Mouse (Mus musculus) telencephalon, adult 2 months (tissue): Measurements from ENCODE around the gene Fam171a1.
"Not testable (repeated sequence)": the region's sequence is repeated elsewhere in the genome, so short reads cannot be mapped to it uniquely, and the experiment has no call there.

Source experiments
- DNase-seq: peaks from one replicate; pipeline ENCODE4 v3.0.0-alpha.2; 2011; ENCODE audit warnings: low read depth, low spot score

The Fam171a1 gene

DNA sequence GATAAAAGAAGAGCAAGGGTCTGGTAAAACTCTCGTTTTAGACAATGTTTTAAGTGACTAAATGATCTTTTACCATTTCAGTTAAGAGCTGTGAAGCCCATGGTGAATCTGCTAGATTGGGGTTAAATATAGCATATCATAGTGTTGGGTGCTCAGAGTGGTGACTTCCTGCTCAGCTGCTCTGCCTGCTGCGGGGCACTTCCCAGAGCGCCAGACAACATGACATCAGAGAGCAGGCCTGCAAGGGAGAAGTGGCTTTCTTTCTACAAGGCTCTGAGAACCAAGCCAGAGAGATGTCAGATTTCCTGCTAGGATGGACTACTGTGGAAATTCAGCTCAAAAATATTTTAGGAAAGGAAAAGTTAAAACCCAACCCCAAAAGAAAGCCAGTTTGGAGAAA lies 57.8 kb downstream of the Fam171a1 start:
- DNase-seq: no peak

DNA sequence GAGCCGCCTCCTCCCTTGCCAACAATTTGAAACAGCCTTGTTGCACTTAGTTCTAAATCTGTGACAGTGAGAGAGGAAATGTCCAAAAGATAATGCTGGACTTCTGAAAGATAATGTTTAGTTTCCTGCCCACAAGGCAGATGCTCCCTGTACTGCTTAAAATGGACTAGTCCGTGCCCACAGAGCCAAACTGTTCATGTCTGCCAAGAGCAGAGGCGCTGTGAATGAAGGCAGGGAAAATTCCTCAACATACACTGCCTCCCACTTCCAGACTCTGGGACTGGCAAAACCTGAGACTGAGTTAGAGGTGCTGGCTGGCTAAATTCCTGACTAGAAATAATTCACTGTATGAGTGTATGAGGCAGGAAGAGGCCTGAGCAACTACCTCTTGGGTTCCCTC lies 58.6 kb downstream of the Fam171a1 start:
- DNase-seq: peak; percentile 97

DNA sequence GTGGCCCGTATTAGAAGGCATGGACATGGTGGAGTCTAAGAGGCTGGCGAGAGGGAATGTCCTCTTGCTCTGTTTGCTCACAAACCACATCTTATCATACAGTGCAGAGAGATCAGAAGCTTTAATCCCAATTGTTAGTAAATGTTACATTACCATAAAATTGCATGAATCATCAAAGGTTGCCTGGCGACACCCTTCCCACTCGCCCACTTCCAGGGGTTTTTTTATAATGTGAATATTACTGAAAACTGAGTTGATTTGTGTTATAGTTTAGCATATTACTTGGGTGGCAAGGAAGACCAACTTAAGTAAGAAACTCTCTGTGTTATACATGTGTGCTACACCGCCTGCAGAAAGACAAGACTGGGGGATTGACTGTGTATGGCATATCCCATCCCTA lies 60.9 kb downstream of the Fam171a1 start:
- DNase-seq: no peak

DNA sequence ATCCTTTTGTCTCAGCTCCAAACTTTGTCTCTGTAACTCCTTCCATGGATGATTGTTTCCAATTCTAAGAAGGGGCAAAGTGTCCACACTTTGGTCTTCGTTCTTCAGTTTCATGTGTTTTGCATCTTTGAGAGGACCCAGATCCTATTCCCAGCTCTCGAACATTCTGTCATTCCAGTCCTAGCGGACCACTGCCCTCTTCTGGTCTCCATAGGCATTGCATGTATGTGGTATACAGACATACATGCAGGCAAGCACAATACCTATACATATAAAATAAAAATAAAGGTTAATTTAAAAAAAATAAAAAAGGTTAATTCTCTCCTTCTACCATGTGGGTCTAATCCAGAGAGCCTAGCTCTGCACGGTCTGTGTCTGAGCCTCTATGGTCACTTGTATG lies 62.0 kb downstream of the Fam171a1 start:
- DNase-seq: not testable (repeated sequence)

DNA sequence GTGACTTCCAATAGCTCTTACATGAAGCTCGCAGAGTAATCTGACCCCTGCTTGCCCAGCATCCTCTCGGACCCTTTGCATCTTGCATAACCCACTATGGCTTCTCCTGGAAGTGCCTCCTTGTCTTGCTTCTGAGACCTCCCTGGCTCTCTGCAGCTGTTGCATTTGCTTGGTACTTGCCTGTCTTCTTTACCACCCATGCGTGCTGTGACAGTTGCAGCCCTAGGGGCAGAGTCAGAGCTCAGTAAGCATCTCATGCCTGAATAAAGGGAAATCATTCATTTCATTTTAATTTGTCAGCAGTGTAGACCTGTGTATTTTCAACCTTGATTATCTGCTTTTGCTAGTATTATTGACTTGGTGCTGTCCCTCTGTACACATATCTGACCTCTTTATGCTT lies 62.7 kb downstream of the Fam171a1 start:
- no peak for DNase-seq

DNA sequence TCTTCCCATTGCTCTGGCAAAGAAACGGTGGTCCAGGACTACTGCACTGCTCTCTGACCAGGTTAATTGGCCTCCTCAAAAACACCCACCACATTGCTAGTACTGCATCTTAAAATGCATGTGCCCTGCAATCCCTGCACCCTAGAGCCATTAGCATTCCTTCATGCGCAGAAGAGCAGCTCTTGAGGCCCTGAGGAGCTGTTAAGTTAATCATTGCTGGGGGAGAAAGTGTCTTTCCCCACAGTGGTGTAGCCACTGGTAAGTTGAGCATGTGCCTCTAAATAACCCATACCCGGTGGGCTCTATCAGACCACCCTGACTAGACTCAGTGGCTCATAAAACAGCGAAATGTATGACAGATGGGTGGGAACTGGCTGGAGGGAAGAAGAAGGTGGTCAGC lies 66.5 kb downstream of the Fam171a1 start:
- no peak for DNase-seq

DNA sequence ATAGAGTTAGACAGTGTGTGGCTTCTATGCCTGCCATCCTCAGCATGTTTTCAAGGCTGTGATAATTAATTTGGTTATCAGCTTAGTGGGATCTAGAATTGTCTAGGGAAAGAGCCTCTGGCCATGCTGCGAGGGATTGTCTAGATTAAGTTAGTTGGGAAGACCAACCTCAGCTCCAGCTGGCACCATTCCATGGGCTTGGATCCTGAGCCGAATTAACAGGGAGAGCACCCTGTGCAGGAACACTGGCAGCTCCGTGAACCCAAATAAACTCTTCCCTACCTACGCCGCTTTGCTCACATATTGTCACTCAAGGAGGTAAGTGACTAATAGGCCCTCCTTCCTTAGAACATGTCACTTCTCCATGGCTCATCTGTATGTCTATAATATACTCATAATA lies 69.6 kb downstream of the Fam171a1 start:
- no peak for DNase-seq

DNA sequence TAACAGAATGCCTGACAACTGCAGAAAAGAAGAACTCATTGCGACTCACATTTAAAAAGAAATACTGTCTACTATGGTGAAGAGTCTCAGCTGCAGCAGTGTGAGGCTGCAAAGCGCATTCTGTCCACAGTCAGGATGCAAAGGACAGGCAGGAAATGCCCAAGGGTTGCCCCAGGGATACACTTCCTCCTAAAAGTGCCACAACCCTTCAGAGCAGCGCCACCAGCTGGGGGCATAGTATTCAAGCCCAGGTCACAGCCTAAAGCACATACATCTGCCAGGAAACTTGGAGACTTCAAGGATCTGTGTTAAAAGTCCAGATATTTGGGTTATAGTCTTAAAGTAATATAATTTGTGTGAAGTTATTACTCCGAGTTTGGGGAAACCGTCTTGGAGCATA lies 71.3 kb downstream of the Fam171a1 start:
- DNase-seq: no peak

DNA sequence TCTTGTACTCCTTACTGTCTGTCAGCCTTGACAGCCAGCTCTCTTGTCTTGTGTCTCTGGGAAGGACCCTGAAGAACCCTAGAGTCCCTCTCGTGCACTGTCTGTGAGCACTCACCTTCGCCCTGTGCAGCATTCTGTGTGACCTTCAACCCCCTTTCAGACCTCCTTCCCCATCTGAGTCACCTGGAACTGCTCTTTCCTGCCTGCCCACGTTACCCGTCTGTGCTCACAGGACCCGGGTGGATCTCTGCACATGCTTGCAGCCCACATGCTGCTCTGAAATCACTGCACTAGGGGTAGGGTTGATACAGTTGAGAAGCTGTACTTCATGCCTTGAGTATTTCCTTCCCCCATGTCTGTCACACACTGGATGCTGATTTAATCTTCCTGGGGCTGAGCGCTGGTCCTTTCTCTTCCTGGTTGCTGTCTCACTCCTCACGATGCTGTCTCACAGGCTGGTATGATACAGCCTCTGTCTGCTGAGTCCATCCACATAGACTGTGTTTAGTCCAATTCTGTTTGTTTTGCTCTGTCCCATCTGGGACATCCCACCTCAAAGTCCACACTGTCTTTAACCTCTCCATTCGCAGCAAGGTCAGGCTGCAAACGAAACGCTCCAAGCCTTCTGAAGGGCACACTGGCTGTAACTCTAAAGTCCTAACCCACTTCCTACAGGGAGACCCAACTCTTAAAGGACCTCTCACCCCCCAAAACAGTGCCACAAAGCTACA lies 74.9 kb downstream of the Fam171a1 start:
- DNase-seq: no peak

DNA sequence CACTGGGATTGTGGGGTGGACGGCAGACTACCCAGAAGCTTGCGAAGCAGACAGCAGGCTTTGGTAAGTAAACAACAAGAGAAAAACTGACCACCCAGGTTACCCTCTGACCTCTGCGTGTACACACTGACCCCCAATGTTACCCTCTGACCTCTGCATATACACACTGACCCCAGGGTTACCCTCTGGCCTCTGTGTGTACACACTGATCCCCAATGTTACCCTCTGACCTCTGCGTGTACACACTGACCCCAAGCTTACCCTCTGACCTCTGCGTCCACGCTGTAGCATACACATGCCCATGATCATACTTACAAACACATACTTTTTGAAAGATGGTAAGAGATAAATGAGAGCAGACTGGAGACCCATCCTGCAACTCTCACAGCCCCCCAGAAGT lies 77.1 kb downstream of the Fam171a1 start:
- DNase-seq: no peak

DNA sequence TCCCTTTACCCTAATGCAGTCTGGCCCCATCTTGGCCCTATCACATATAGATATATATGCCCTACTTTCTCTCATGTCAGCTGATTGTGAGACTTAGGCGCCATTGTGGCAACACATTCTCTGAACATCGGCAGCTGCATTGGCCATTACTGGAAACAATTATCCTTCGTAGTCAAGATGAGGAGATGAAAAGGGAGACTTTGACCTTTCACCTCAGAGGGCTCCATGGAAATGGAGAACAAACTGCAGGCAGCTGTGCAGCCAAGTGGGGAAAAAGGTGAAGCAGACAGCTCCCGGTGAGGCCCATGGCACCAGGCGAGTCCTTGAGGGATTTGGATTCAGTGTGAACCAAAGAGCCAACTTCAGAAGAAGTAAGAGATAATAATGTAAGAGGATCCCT lies 81.5 kb downstream of the Fam171a1 start:
- no peak for DNase-seq

DNA sequence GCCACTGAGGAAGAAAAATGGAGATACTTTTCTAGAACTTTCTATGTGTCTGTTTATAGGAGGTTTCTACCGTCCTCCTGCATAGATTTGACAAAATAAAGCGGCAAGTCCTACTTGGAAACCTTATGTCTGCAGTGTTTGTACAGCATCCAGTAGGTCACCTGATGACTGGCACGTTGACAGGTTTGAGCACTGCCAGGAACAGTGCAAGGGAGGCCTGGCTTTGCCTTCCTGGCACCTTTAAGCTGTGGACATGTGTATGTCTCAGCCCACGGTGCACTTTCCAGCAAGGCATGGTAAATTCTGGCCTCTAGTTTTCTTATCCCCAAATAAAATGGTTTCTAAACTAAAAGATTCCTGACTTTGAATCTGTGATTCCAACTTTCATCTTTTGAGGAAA lies 86.4 kb downstream of the Fam171a1 start:
- no peak for DNase-seq

DNA sequence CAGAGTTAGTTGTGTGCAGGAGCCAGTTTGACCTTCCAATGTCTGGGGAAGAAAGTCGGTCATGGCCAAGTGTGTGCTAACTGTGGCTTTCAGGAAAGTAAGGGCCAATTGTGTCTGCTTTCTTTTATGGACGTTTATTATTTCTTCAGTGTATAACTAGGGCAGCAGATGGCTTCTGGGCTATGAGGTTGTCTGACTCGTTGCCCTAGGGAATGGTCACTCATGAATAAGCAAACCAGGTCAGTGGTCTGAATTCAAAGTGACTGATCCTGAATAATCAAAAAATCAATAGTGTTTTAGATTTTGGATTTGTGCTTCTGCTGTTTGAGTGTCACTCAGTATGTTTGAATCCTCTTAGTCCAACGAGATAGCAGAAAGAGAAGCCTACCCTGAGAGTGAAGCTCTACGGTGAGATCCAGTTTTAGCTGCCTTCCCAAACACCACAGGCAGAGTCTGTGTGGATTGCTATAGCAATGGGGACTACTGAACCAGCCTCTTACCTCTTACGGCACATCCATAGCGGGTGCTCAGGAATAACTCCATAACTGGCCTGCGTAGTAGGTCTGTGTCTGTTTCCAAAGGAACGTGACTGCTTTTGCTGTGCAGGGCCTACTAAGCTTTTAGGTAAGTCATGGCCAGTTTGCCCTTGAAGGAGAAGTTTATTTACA lies 93.1 kb downstream of the Fam171a1 start:
- no peak for DNase-seq

DNA sequence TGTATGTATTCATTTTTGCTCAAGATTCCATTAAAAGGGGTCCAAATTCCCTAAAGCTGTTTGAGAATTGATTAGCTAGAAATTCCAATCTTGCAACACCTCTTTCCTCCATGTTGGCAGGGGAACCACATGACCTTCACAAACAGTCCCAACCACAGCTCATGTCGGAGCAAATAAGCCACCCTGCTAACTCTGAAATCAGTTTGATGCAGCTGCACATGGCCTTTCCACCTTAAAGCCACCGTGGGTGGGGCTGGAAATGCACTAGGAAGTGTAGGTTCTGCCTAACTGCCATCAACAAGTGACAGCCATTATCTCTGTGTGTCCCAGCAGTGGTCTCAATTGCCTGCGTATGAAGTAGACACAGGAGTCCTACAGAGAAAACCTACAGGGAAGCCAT lies 101.5 kb downstream of the Fam171a1 start:
- DNase-seq: no peak

DNA sequence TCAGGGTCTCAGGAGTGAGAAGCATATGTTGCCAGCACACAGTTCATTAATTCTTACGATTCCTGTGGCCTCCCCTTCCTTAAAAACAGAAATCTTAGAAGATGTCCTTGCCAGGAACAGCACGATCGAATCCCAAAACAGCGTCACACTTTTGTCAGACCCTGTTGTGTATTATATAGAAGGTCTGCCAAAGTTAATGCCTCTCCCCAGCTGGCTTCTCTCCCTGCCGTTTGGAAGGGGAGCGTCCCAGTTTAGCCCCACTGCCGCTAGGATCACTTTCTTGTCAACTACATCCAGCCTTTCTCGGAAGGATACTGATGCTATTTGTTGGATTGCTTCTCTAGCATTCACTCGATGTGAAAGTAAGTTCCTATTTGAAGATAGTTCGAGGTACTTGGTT lies 102.6 kb downstream of the Fam171a1 start:
- DNase-seq: no peak

DNA sequence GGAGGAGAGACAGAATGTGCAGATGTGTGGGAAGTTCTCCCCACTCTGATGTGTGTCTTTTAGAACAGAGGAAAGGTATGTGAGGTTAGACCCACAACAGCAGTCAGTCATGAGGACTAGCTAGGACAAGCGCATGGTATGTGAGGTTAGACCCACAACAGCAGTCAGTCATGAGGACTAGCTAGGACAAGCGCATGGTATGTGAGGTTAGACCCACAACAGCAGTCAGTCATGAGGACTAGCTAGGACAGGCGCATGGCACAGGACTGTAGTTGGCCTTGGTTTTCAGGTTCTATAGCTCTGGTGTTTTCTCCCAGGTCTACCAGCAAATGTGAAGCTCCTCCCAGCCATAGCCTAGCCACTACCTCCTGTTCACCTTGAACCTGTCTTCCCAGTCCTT lies 103.6 kb downstream of the Fam171a1 start:
- not testable (repeated sequence) for DNase-seq

DNA sequence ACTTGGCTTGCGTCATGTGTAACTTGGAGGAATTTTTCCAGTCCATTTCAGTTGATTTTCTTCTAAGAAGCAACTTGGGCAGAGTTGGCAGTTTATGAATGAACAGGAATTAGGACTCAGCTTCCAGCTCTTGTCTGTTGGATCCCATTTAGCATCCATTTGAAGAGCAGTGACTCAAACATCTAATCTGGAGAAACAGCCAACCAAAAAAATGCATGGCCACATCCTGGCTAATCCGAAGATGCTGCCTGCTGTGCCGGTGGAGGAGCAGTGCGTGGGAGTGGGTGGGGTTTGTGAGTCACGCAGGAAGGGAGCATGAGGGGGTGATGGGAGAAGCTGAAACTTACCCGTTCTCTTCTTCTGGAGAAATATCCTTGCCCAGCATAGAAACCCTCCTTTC lies 104.2 kb downstream of the Fam171a1 start:
- peak; percentile 84 for DNase-seq

DNA sequence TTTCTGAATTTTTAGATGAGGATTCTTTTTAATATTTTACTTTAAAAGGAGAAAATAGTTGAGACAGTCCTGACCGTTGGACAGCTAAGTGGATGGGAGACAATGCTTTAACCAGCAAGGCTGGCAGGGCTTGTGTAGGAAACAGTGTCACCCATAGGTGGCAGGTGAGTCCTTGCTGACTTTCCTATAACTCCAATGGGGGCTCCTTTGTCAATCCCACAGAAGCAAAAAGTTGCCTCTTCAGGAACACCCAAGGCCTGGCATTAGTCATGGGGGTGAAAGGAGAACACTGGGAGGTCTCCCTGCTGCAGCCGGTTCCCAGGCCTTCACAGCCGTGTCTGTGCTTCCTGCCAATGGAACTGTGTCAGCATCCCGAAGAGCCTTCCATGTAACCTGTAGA lies 114.5 kb downstream of the Fam171a1 start:
- no peak for DNase-seq

DNA sequence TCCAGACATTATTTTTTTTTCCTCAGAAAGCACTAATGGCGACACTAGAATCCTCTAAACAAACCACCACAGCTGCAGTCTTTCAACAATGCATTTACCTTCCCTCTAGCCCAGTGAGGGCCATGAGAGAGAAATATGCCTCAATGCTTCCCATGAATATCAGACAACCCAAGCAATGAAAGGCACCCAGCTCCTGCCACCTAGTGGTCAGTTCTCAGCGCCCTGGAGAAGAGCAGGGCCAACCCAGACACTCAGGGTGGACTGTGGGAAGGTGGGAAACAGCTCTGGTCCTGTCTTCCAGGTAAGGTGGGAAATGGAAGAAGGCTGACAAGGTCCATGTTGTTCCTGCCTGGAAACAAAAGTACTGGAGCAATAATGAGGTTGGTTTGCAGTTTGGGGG lies 115.0 kb downstream of the Fam171a1 start:
- DNase-seq: peak; percentile 21

DNA sequence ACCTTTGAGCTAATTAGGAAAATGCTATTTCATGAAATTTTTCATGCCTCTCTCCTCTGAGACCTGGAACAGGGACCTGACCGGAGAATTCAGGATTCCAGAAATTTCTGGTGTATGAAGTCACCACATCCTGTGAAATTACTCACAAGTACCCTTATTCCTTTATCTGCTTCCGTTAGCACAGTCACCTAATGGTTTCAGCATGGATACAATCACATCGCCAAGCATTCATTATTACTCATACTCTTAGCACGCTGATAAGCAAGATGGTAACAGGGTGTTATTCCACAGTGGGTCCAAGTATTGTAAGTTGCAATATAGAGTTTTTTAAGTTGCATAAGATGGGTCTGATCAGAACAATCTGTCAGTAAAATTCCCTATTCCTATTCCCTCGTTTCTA lies 125.2 kb downstream of the Fam171a1 start:
- no peak for DNase-seq

DNA sequence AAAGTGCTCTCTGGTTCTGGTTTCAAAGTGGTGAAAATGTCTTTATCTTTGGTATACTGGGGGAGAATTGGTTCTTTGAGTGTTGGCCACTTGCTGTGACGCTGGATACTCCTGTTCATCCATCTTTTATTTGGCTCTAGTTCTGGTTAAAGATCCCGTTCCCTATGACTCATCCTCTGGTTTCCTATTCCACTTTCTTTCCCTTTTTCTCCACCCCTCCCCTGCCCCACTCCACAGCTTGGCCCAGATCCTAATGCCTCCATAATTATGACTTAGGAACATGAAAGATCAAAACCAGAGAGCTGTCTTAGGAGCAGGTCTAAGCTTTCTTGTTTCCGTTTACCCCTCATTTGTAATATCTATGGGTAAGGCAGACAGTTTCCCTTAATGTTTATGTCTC lies 130.2 kb downstream of the Fam171a1 start:
- no peak for DNase-seq

DNA sequence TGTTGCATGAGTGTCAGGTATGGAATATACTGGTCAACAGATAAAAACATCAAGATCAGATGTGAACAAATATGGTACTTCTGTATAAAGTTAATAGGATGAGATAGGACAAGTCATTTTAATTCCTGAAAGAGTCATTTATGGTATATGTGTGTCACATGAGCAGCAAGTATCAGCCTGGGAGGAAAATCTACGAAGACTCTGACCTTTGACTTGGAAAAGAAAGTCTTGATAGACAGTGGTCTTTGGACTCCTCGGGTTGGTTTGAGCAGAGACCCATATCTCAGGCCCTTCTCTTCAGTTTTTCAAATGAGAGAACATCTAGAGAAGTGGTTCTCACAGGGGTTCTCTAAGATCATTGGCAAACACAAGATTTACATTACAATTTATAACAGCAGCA lies 137.3 kb downstream of the Fam171a1 start:
- DNase-seq: no peak

DNA sequence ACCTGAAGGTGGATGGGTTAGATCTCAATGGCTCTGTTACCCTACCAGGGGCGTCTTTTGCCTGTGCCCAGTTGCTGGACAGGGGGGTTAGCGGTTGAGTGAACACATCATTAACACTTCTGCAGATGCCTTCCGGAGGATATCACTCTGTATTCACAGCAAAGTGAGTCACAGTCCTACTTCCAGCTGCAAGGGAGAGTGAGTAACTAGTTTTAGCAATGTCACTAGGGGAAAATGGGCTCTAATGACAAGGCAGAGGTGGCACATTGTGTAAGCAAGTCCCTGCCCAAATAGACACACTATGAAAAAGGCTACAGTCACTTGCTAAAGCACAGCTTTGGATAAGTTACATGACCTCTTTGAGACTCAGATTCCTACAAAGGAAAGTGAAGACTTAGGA lies 152.4 kb downstream of the Fam171a1 start:
- no peak for DNase-seq

DNA sequence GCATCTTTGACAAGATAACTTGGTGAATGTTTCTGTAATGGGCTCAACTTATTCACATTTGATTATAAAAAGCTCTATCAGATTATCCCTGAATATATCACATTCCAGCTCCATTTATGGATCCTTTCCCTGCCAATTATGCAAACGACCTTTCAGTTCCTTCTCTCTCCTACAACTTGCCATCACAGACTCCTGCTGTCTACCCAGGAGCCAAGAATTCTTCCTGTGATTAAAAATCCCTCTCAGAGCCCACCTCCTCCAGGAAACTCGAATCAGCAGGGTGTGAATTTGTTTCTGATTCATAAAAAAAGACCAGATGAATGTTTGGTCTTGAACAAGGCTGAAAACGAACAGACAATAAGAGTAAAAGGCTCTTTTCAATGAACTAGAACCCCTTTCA lies 153.9 kb downstream of the Fam171a1 start:
- DNase-seq: peak; percentile 41
